Mouse (Mus musculus): ENCODE measurements around the gene Nudt22. TPM values are rescaled to one million over a fixed set of nuclear protein-coding genes. Genes with fewer than 3 reads are reported as not detected.

Nudt22 gene
- polyA plus RNA-seq, 1 experiment from 2014 or later: 11.6 TPM

DNA sequence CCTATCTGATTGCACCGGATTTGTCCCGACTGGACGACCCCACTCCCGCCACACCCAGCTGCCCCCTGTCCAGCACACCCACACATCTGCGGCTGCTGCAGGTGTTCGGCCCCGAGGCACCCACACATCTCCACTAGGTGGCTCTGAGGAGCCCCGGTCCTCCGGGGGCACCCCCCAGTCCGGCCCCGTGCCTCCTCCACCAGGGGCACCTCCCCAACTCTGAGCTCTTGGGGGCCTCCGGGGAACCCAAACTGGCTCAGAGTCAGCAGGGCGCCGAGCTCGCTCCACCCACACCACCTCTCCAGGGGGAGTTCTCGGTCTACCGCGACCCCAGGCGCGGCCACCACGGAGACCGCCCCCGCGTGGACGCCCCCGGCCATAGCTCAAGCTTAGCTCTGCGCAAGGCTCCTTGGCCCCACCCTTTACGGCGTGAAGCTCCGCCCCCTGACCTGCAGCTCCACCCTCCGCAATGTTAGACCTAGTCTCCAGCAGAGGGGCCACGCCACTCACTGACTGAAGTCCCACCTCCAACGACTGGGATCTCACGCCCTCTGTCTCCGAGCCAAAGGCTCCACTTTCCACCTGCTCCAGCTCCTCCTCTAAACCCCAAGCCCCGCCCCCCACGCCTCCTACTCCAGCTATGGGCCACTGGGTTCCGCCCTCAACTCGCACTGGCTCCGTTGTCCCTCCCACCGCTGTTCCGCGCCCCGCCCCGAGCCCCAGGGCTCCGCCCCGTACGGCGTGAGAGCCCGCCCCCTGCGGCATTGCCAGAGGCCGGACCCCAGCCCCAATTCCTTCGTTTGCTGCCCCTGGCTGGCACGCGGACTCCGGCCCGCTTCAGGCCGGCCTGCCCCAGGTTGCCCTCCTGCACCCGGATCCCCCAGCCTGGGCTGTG, 16.2 kb downstream of the Nudt22 start:
- ATAC-seq (peak; percentile 88), DNase-seq (peak; percentile 100)
- Histone ChIP-seq H3K27ac (ENCODE audit: low read depth) (peak overlapping the region; percentile 93), H3K9ac (replicated peaks) (peak overlapping the region; percentile 70), H3K9me3 (ENCODE audit: low read length) (no peaks in the 10 kb centered on the region), H3K4me2 (ENCODE audit: low read depth, low read length) (peak overlapping the region; percentile 95), H3K4me3 (ENCODE audit: low read depth, low read length) (peak overlapping the region; percentile 75), H3K4me1 (ENCODE audit: insufficient read depth) (peaks cover 40% of the 10 kb centered on the region), H3K36me3 (replicated peaks; ENCODE audit: insufficient read depth, low read length) (peaks cover 20% of the 10 kb centered on the region), H3K27me3 (ENCODE audit: insufficient read depth, low read length) (no peaks in the 10 kb centered on the region)
- WGBS (ENCODE audit: insufficient replicate concordance): under 1% methylated on average over 53 of the region's 59 CpGs
- no peak for TF ChIP-seq EP300 (IDR thresholded peaks at IDR 0.05; ENCODE audit: low read depth)
- peak; percentile 82 for TF ChIP-seq CTCF (IDR thresholded peaks at IDR 0.05; ENCODE audit: low read depth)

- no peaks in the 10 kb centered on the region for H3K9me3 ChIP-seq (ENCODE audit: low read length)
- no peak for ATAC-seq
- H3K4me3 ChIP-seq (ENCODE audit: low read depth, low read length): peak overlapping the region; percentile 75
- H3K36me3 ChIP-seq (replicated peaks; ENCODE audit: insufficient read depth, low read length): peaks cover 17% of the 10 kb centered on the region
- WGBS (ENCODE audit: insufficient replicate concordance): 9% methylated on average over 11 of the region's 11 CpGs
- H3K27ac ChIP-seq (ENCODE audit: low read depth): peak overlapping the region; percentile 93
- H3K4me2 ChIP-seq (ENCODE audit: low read depth, low read length): peak overlapping the region; percentile 95
- DNase-seq: peak; percentile 59
- H3K9ac ChIP-seq (replicated peaks): peak overlapping the region; percentile 68
- no peak for TF ChIP-seq CTCF (IDR thresholded peaks at IDR 0.05; ENCODE audit: low read depth)
- TF ChIP-seq EP300 (IDR thresholded peaks at IDR 0.05; ENCODE audit: low read depth): no peak
- peaks cover 41% of the 10 kb centered on the region for H3K4me1 ChIP-seq (ENCODE audit: insufficient read depth)
- H3K27me3 ChIP-seq (ENCODE audit: insufficient read depth, low read length): no peaks in the 10 kb centered on the region
Measured at GRCm38 (mm10) chr19:6979001-6979479, 16.9 kb downstream of the Nudt22 start.

- ATAC-seq: no peak
- 35% methylated on average over 3 of the region's 3 CpGs for WGBS (ENCODE audit: insufficient replicate concordance)
- Histone ChIP-seq H3K27me3 (ENCODE audit: insufficient read depth, low read length) (no peaks in the 10 kb centered on the region), H3K4me1 (ENCODE audit: insufficient read depth) (peaks cover 45% of the 10 kb centered on the region), H3K9ac (replicated peaks) (peak overlapping the region; percentile 68; the same call in 1 of the 2 replicates), H3K9me3 (ENCODE audit: low read length) (no peaks in the 10 kb centered on the region), H3K4me3 (ENCODE audit: low read depth, low read length) (peak overlapping the region; percentile 75), H3K27ac (ENCODE audit: low read depth) (peak overlapping the region; percentile 93), H3K36me3 (replicated peaks; ENCODE audit: insufficient read depth, low read length) (peaks cover 13% of the 10 kb centered on the region), H3K4me2 (ENCODE audit: low read depth, low read length) (peak overlapping the region; percentile 95)
- DNase-seq: no peak
- no peak for TF ChIP-seq EP300 (IDR thresholded peaks at IDR 0.05; ENCODE audit: low read depth)
- no peak for TF ChIP-seq CTCF (IDR thresholded peaks at IDR 0.05; ENCODE audit: low read depth)
Measured at GRCm38 (mm10) chr19:6978639-6978974, 17.3 kb downstream of the Nudt22 start.

DNA sequence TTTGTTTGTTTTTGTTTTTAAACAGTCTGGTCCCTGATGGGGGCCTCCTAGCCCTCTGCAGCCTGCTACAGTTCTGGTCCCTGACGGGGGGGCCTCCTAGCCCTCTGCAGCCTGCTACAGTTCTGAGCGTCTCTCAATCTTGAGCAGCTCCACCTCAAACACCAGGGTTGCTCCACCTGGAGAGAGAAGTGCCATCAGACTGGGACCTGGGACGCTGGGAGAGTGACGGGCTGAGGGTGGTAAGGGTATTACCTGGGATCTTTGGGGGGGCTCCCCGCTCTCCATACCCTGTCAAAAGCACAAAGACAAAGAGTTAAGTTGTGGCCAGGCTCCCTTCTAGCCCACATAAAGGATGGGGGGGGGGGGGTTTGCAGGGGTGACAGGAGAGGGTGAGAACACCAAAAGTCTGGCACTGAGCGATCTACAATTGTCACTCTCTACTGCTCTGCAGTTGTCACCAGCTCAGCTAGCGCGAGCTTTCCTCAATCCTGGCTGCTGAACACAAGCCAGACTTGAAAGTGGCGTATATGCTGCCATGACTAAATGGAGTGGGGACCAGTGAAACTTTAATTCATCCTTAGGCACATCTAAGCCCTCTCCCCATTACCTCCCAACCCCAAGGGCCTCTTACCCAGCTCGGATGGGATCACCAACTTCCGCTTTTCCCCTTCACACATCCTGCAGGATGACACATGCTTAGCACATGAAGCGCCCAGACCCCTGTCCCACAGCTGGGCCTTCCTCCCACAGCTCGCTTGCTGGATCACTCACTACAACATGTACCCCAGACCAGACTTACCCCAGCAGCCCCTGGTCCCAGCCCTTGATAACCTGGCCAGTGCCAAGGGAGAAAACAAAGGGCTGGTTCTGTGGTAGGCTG, 17.9 kb downstream of the Nudt22 start:
- ATAC-seq: no peak
- TF ChIP-seq EP300 (IDR thresholded peaks at IDR 0.05; ENCODE audit: low read depth): no peak
- no peak for TF ChIP-seq CTCF (IDR thresholded peaks at IDR 0.05; ENCODE audit: low read depth)
- Histone ChIP-seq H3K4me2 (ENCODE audit: low read depth, low read length) (peak overlapping the region; percentile 95), H3K27me3 (ENCODE audit: insufficient read depth, low read length) (no peaks in the 10 kb centered on the region), H3K4me3 (ENCODE audit: low read depth, low read length) (no peak overlapping the region; the same call in 1 of the 2 replicates), H3K4me1 (ENCODE audit: insufficient read depth) (peaks cover 45% of the 10 kb centered on the region), H3K9ac (replicated peaks) (peak overlapping the region; percentile 68), H3K36me3 (replicated peaks; ENCODE audit: insufficient read depth, low read length) (peaks cover 9% of the 10 kb centered on the region), H3K9me3 (ENCODE audit: low read length) (no peaks in the 10 kb centered on the region), H3K27ac (ENCODE audit: low read depth) (no peak overlapping the region)
- 75% methylated on average over 13 of the region's 13 CpGs for WGBS (ENCODE audit: insufficient replicate concordance)
- DNase-seq: no peak

DNA sequence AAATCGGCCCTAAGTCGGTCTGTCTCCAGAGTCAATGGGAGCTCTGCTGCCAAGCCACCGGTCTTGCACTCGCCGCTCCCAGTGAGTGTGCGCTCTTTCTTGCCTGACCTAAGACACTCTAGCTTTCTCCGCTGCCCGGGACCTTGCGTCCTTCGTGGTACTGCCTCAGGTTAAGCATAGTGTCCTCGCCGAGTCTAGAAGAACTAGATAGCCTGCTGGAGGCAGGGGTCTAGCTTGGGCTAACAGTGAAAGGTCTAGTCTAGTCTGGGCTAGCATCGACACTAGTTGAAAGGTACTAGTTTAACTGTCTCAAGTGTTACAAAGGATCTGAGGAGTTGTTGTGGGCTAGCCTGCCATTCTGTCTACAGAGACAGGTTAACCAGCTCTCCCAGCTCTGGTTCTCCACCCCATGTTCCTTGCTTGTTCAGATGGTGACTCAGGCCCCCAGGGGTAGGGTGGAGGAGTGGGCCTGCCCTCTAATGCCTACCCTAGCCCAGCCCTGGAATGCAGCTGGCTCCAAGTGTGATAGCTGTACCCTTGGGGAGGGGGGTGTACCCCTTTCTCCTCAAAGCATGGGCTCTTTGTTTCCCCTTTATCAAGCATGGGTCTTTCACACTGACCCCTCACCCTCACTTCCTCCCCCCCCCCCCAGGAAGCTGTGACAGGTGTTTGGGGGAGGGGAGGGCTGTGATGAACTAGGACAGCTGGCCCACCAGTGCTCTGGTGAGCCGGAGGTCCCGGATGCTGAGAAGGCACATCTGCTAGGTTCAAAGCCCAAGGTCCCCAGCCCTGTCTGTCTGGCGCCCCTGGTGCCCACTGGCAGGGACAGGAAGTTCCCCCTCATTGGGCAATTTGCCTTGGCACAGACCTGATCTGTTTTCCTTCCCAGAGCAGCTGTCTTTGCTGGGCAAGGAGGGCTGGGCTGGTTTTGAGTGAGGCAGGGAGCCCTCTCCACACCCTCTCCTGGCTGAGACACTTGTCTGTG, 20.1 kb downstream of the Nudt22 start, which contains the start of gene Plcb3:
Gene Plcb3, minus strand, starts transcription at position 934 of the 985 bp plus-strand sequence.
- Histone ChIP-seq H3K4me3 (ENCODE audit: low read depth, low read length) (peak within 1 kb of the TSS; percentile 65), H3K9me3 (ENCODE audit: low read length) (no peaks in the 10 kb centered on the region), H3K36me3 (replicated peaks; ENCODE audit: insufficient read depth, low read length) (peaks cover 7% of the 10 kb centered on the region), H3K27me3 (ENCODE audit: insufficient read depth, low read length) (no peaks in the 10 kb centered on the region), H3K4me2 (ENCODE audit: low read depth, low read length) (peak within 1 kb of the TSS; percentile 98), H3K9ac (replicated peaks) (peak within 1 kb of the TSS; percentile 74), H3K4me1 (ENCODE audit: insufficient read depth) (peaks cover 37% of the 10 kb centered on the region), H3K27ac (ENCODE audit: low read depth) (peak within 1 kb of the TSS; percentile 88)
- peak; percentile 36; the same call in 1 of the 2 replicates for TF ChIP-seq EP300 (IDR thresholded peaks at IDR 0.05; ENCODE audit: low read depth)
- peak; percentile 60 for TF ChIP-seq CTCF (IDR thresholded peaks at IDR 0.05; ENCODE audit: low read depth)
- no peak for ATAC-seq
- peak; percentile 79 for DNase-seq
- WGBS (ENCODE audit: insufficient replicate concordance): under 1% methylated on average over 16 of the region's 16 CpGs
